Mouse (Mus musculus) monocyte, adult 2 months (primary cell): ENCODE results near the gene Rgr.

Source experiments
- DNase-seq, 2 experiments: peaks; one replicate each; pipeline ENCODE4 v3.0.0; 2022; ENCODE audit warnings: low spot score in 2 of 2, low read depth in 1 of 2

Gene Rgr

DNA sequence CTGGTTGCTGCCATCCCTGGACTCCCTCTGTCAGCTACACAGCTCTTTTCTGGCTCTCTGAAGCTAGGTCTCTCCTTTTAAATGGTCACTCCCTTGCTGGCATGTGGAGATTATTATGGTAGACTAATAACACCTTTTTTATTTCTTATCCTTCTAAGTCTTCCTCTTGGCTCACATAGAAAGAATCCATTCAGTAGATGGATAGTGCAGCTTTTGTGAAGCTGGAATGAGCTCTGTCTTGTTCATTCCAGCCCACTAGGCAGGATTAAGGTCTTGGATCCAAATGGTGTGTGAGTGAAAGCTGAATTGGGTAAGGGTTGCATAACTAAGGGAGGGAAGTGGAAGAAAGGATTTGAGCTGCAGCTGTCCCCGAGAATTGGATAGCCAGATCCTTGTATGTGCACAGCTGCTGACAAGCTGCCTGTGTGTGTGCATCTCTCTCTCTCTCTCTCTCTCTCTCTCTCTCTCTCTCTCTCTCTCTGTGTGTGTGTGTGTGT lies at the start of gene Rgr:
Gene Rgr, minus strand, starts transcription at position 51 of the 497 bp plus-strand sequence.
- no peak for DNase-seq

DNA sequence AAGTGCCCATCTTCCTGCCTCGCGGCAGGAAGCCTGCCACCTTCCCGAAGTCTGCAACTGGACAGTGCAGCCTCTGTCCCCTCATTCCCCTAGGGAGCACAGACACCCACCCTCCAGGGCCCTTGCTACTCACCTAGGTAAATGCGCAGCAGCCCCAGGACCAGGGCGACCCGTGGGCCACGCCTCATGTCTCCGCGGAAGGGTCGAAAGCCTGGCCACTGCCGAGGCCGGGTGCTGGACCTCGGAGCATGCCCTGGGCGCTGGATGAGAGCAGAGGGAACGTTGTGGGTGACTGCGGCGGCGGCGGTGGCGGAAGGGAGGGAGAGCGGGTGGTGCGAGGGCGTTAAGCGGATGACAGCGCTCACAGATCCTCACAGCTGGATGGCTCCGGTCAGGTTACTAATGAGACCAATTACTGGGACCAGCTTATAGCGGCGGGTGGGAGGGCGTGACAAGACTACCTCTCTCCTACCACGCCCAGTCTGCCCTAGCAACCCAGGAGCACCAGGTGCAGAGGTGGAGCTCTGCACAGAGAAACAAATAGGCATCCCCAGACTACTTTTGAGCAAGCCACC lies 49.3 kb upstream of the Rgr start, which contains the start of gene Cdhr1:
Gene Cdhr1, minus strand, starts transcription at position 392 of the 575 bp plus-strand sequence.
- DNase-seq: no peak

DNA sequence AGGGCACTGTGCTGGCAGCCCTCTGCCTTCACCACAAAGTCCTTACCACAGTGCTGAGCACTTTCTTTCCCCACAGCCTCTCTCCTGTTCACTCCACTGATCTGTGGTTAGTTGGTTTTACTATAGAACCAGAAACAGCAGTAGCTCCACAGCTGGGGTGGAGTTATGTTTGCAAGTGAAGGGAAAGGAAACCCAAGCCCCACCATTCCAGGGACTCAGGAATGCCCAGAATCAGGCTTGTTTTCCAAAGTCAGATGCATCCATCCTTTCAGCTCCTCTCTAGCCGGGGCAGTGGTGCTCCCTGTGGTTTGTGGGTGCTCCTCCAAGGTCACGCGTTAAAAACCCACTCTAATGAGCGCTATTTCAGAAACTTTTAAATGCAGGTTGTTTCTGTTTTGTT lies 46.8 kb upstream of the Rgr start:
- no peak for DNase-seq

DNA sequence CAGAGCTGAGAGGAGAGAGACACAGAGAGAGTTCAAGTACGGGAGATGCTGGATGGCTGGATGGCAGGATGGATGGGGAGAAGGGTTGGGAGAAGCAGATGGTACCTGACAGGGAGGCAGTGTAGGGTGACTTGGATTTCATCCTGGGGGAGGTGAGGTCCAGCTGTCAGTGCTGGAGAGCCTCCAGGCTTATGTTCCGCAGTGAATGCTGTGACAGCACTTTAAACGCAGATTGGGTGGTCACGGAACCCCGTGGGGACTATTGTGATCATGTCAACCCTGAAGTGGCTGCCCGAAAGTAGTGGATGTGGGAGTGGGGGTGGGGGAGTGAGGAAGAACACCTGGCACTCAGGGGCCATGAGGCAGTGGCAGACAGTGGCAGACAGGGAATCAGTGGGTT lies 45.7 kb upstream of the Rgr start:
- DNase-seq: no peak

DNA sequence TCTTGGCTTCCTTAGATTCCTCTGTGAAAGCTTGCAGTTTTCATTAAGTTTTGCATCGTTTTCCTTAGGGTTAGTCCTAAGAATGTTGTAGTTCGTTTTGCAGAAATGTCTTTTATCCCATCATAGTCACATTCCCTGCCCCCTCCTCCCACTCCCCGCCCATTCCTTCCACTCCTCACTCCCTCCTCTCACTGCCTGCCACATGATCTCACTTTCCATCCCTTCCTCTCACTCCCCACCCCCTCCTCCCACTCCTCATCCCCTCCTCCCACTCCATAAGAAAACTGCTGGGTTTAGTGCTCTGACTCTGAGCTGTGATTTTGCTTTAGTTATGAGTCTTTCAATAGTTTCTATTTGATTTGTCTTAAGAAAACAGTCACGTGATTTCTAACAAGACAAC lies 35.0 kb upstream of the Rgr start:
- DNase-seq: no peak

DNA sequence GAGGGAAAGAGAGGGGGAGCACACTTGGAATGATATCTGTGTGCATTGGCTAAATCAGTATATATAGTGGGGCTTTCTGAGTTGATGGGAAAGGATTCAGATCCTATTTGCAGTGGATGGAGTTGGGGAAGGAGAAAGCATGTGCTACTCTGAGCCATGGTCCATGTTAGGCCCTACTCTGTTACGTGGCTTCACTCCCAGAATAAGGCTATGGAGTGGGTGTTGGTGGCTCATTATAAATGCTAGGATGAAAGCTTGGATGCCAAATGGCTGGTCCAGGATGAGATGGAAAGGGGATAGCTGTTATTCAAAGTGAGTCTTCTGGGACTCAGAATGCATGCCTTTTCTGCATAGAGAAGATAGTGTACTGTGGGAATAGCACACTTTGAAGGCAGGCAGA lies 32.0 kb upstream of the Rgr start:
- DNase-seq: no peak

DNA sequence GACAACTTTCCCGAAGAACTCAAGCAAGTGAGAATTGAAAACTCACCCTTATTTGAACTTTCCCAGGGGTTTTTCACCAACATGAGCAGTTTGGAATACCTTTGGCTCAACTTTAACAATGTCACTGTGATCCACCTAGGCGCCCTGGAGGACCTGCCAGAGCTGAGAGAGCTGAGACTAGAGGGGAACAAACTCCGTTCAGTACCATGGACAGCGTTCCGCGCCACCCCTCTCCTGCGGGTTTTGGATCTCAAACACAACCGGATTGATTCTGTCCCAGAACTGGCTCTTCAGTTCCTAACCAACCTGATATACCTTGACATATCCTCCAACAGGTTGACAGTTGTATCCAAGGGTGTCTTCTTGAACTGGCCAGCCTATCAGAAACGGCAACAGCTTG lies 19.8 kb upstream of the Rgr start:
- no peak for DNase-seq

DNA sequence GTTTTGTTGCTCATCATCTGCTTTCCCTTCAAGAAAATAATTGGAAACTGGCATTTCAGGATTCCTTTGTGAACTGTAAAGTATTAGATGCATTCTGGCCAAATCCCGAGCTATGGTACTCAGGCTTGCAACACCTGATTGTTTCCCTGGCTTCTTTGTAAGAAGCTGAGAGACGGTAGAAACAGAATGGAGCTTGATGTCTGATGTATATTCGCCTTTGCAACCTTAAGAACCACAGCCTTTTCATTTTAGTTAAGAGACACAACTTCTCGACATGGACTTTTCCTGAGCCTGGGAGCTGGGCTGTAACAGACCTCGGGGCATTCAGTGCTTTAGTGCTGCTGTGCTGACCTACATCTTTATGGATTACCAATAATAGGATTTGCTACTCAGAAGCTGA lies 18.9 kb upstream of the Rgr start, which contains the start of gene Lrit2:
Gene Lrit2, plus strand, starts transcription at position 301 of the 400 bp plus-strand sequence.
- DNase-seq: no peak

DNA sequence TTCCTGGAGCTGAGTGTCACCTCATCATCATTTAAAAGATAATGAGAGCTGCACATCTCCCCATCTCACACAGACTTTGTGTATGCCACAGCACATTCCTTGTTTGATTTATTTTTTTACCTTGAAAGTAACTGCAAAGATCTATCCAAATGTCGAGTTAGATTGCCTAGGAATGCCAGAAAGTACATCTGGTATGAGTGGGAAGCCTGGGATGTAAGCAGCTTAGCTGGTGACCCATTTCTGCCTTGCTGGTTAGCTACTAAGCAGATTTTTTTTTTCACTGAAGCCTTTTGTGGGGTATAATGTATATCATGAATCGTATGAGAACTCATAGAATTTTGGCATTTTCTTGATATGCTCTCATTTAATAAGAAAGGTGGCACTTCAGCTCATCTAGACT lies 17.9 kb upstream of the Rgr start:
- no peak for DNase-seq

DNA sequence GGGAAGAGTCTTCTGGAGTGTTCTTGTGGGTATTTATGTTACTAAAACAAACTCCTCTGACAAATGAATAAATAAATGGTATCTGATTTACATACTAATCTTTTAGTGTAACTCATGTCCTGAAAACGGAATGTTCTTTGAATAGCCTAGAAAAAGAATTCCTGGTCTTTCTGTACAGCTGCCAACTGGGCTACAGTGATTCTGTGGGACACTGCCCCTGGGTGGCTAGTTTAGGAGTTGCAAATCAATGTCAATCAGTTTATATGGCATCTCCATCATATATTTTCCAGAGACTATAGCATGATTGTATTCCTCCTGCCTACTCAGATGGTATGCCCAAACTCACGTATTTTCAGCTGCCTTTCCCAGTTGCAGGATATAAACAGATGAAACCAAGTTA lies 16.1 kb upstream of the Rgr start:
- no peak for DNase-seq

DNA sequence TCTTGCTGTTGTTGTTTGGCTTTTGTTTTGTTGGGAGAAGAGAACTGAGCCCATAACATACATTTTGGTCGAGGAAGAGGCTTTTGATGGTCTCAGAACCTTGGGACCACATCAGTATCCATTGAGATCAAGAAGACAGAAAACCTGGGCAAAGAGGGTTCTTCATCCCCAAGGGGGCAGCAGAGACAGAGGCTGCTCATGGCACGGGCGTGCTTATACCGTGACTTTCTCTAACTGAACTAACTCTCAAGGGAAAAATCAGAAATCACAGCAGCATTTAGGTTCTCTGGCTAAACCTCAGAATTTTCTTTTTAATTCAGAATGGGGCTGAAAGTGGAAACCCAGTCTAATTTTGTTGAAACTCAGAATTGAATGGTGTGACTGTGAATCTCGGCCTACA lies 14.3 kb downstream of the Rgr start:
- DNase-seq: no peak

DNA sequence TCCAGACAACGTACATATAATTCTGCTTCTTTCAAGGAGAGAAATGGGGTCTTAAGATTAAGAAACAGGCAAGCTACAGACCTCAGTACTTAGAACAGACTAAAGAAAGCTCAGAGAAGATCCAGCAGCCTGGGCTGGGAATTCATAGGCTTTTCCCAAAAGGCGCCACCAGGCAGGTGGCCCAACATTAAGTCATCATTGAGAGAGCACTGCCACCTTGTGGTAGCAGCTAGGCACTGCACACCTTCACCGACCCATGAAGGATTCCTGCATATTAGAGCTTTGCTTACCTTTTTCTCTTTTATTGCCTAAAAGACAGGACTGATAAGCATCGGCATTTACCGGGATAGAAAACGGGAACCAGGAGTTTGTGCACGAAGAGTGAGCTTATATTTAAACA lies 15.5 kb downstream of the Rgr start:
- peak in 1 of 2 experiments; percentile 2 for DNase-seq

DNA sequence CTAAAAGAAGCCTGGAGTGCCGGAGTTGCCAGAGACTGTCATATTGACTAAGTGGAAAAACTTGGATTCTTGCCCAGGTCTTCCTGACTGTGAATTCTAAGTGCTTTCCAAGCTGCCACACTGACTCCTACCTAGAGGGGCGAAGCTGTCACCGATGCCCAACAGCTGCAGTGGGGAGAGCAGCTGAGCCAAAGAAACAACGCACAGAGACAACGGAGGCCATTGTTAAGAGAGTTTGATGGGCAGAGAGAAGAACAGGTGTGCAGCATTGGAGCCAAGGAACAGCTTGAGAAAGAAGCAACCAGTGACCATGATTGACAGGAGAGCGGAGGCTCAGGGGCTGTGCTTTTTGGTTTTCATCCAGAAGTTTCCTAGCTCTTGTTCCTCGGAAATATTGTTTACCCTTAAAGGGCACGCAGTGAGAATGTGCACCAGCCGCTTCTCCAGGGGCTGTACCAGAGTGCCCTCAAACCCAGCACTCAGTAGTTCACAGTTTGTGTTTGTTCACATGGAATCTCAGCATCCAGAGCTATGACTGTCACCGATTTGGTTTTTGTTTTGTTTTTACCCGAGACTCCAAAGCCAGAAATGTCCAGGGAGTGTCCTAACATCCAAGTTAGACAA lies 16.2 kb downstream of the Rgr start:
- no peak for DNase-seq

DNA sequence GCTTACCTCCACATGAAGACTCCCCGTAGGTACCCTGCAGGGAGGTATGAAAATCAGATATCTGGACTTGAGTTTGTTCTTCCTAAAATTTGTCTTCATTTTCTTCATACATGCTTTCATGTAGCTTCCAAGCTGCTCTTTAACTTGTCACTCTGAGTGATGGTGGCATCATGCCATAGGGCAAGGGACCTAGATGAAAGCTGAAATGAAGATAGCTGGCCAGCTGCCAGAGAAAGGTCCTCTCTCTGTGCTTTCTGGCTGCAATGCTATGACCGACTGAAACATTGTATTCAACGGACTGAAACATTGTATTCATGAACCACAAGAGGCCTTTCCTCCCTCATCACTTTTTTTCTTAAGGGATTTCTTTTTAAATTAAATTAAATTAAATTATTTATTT lies 20.2 kb downstream of the Rgr start:
- DNase-seq: no peak

DNA sequence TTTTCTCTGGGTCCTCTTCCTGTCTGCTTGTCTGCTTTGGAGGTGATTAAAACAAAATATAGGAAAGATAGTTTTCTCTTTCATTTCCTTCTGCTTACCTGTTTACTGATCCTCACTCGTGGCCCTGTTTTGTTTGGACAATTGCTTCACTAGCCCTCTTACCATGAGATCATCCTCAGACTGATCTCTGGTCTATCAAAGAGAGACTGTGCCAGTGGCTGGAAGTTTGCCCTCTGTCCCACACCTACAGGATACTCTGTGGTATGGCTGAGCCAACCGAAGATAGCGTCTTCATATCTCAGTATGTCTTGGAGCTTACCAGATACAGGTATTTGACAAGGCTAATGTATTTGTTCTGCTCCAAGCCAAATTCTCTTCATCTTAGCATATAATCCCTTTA lies 20.8 kb downstream of the Rgr start:
- no peak for DNase-seq

DNA sequence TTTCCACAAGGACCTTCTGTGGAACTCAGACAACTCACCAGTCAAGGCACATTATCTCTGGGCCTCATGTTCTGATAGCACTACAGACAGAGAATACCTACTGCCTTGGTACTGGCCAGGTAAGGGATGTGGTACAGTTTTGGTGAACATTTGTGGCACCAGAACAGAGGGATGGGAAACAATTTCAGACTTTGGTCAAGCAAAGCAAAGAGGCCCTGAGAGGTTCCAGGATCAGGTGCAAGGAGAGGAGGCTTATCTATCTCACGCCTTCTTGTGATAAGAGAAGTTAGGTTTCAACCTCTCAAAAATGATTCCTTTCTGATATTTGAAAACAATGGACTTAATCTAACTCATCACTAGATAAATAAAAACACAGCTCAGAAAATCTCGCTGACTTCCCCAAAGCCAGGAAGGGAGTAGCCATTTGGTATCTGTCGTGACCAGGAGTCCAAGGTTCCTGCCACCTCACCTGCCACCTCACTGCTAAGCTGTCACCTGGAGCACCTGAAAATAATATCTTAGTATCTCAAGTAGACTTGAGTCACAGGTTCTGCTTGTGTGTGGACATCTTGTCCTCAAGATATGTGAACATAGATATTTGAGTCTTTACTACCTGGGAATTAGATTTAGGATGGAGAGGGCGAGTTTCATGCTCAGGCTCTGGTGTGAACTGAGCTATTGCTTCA lies 21.4 kb downstream of the Rgr start:
- no peak for DNase-seq

DNA sequence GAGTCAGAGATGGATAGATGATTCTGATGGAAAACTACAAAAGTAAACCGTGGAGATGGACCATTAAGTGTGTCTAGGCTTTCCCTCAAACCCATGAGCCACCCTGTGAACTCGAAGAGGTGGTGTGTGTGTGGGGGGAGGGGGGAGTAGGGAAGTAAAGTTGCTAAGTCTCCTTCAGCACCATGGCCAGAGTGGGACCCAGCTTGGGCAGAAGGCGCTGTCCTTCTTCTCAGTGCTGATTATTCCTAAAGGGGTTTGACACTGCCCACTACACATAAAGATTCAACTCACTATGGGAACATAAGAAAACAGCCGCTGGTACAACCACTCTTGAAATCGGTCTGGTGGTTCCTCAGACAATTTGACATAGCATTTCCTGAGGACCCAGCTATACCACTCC lies 32.9 kb downstream of the Rgr start:
- DNase-seq: no peak

DNA sequence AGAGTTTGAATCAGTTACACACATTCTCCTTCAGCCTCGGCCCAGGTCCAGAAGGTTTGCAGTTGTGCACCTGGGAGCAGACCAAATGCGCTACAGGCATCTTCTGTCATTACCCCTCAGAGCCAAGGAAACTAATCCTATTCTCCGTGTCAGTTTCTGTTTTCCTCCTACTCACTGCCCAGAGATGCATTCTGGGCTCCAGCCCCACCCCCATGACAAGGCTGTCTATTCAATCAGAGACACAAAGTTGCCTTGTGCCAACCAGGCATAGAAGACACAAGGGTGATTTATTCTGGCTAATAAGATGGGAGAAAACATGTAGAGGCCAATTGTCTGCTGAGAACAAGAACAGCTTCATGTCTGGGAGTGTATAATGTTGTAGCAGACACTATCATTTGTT lies 35.1 kb downstream of the Rgr start:
- DNase-seq: no peak

DNA sequence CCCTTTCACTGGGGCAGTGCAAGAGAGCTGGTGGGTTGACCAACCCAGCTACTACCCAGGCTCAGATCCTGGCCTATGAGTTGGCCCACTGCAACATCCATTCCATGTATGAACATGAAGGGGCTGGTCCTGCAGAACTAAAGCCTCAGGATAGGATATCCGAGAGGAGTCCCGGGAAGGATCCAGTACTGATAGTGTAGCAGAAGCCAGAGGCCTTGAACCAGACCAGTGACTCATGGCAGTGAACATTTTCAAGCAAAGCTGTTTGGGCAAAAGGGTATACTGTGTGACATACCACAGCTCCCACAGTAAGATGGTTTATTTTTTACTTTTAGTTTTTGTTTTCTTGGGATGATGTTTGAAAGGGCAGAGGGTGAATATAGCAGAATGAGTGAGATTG lies 39.1 kb downstream of the Rgr start:
- DNase-seq: no peak

DNA sequence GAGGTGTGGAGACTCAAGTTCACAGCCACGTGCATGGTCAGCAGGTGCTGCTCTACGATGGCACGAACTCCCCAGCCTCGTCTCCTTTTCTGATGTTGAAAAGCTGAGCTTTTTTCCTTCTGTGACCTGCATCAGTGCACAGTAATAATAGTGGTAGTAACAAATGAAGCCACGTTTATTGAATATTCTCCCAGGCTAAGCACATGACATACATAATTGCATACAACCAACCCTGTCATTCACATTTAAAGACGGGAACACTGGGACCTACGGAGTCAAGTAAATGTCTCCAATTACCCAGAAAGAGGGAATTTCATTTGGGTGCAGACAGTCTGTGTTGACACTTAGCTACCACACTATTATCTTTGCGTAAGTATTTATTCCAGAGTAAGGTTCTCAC lies 42.3 kb downstream of the Rgr start:
- no peak for DNase-seq

DNA sequence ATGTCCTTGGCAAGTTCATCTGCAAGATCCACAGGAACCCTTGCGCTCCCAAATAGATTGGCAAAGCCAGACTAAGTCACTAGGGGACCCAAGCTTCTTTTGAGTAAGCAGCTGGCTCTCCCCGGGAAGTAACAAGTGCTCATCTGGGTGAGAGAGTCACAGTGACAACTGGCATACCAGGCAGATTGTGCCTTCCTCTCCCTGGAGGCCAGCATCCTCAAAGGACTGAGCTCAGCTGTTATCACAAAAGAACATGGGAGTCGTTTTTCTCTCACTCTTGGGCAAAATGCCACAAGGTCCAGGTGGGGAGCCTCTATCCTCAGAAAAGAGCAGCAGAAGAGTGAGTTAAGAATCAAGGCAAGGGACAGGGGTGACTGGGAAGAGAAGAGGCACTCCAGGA lies 42.9 kb downstream of the Rgr start:
- DNase-seq: no peak

DNA sequence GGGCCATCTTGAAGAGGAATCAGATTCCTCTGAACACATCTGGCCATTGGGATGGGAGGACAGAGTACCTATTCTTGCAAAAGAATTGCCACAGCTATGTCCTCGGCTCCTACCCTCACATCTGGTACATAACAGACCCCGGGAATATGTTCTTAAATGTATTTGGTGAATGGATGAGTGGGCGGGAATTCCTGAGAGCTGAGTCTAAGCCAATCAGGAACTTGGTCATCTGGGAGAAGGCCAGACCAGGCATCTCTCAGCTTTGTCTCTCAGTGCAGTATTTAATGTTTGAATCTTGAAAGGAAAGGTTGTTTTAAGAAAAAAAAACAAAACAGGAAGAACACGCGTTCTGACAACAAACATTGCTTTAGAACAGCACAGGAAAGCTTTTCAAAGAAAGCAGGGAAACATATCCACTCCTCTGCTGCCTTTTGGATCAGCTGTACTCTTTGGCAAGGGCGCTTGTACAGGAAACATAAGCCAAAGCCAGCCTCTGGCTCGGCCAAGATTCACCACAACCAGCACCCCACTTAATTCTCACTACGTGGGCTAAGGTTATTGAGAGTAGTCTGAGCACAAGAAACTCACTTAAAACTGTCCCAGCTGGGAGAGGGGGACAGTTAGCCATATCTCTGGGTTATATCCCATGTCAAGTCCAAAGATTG lies 45.2 kb downstream of the Rgr start:
- DNase-seq: no peak
